Mouse (Mus musculus): Measurements from ENCODE around the gene Txndc9. TPM values are rescaled to one million over a fixed set of nuclear protein-coding genes. Genes with fewer than 3 reads are reported as not detected.

The Txndc9 gene
- total and polyA plus RNA-seq, 3 experiments: 65.5 to 102 (median 74.6) TPM

- no peak for DNase-seq (ENCODE audit: low read depth, low spot score)
- TF ChIP-seq GABPA (IDR thresholded peaks at IDR 0.05; ENCODE audit: low read depth, low read length) (no peak), ZNF384 (IDR thresholded peaks at IDR 0.05; ENCODE audit: low read depth, low read length) (no peak), MAX (IDR thresholded peaks at IDR 0.05; ENCODE audit: low read length) (no peak), USF1 (IDR thresholded peaks at IDR 0.05; ENCODE audit: low read depth, low read length) (no peak), TBP (IDR thresholded peaks at IDR 0.05; ENCODE audit: low read depth, low read length) (no peak), MYC (IDR thresholded peaks at IDR 0.05; ENCODE audit: low read depth, low read length) (no peak), SMC3 (IDR thresholded peaks at IDR 0.05; ENCODE audit: low read depth, low read length) (no peak), MAZ (IDR thresholded peaks at IDR 0.05; ENCODE audit: low read depth, low read length) (no peak), NELFE (IDR thresholded peaks at IDR 0.05; ENCODE audit: low read depth, low read length) (no peak), SIN3A (IDR thresholded peaks at IDR 0.05; ENCODE audit: low read length) (no peak), CHD2 (IDR thresholded peaks at IDR 0.05; ENCODE audit: low read length) (no peak), CHD1 (IDR thresholded peaks at IDR 0.05; ENCODE audit: low read depth, low read length) (no peak), UBTF (IDR thresholded peaks at IDR 0.05; ENCODE audit: borderline replicate concordance, insufficient read depth, low read depth, low read length) (no peak), POLR2AphosphoS2 (IDR thresholded peaks at IDR 0.05; ENCODE audit: low read length) (no peak), HCFC1 (IDR thresholded peaks at IDR 0.05; ENCODE audit: low read depth, low read length) (no peak), NRF1 (IDR thresholded peaks at IDR 0.05; ENCODE audit: insufficient read depth, low read depth, low read length, poor library complexity, severe bottlenecking) (no peak), MYB (IDR thresholded peaks at IDR 0.05; ENCODE audit: low read depth, low read length) (no peak), MXI1 (IDR thresholded peaks at IDR 0.05; ENCODE audit: low read depth, low read length) (no peak), POLR2A (IDR thresholded peaks at IDR 0.05; ENCODE audit: control insufficient read depth in 1 of 2, insufficient read depth in 1 of 2, low read depth in 1 of 2, low read length in 2 of 2, poor library complexity in 1 of 2) (no peak), ZMIZ1 (IDR thresholded peaks at IDR 0.05; ENCODE audit: low read depth, low read length) (no peak)
- Histone ChIP-seq H3K4me3 (ENCODE audit: control insufficient read depth in 1 of 2, insufficient read depth in 1 of 2, low read depth in 2 of 2, low read length in 2 of 2) (no peak overlapping the region), H3K9ac (ENCODE audit: control insufficient read depth, low read depth, low read length, poor library complexity, severe bottlenecking) (no peak overlapping the region), H3K36me3 (ENCODE audit: control insufficient read depth in 1 of 2, insufficient read depth in 2 of 2, low read length in 2 of 2) (peaks cover 10 to 22% of the 10 kb centered on the region in 2 experiments), H3K27me3 (ENCODE audit: control insufficient read depth in 1 of 2, insufficient read depth in 2 of 2, low read length in 2 of 2) (no peaks in the 10 kb centered on the region), H3K27ac (ENCODE audit: control insufficient read depth, low read depth, low read length) (no peak overlapping the region), H3K79me2 (ENCODE audit: control insufficient read depth, insufficient read depth, low read length, poor library complexity) (no peaks in the 10 kb centered on the region; the same call in 1 of the 2 replicates), H3K9me3 (replicated peaks; ENCODE audit: insufficient read depth, low read length) (no peaks in the 10 kb centered on the region), H3K4me1 (ENCODE audit: control insufficient read depth in 1 of 2, insufficient read depth in 2 of 2, low read length in 2 of 2) (no peaks in the 10 kb centered on the region; a peak in 1 of 4 replicates)
These were observed 29.6 kb upstream of the Txndc9 start for GRCm38 (mm10) chr1:38027301-38027700.

GRCm38 (mm10) chr1:38014551-38015203 lies 17.0 kb upstream of the Txndc9 start:
- Histone ChIP-seq H3K4me1 (ENCODE audit: control insufficient read depth in 1 of 2, insufficient read depth in 2 of 2, low read length in 2 of 2) (peaks cover 26 to 36% of the 10 kb centered on the region in 2 experiments), H3K36me3 (ENCODE audit: control insufficient read depth in 1 of 2, insufficient read depth in 2 of 2, low read length in 2 of 2) (peaks cover 12 to 45% of the 10 kb centered on the region in 2 experiments), H3K9ac (ENCODE audit: control insufficient read depth, low read depth, low read length, poor library complexity, severe bottlenecking) (no peak overlapping the region), H3K27me3 (ENCODE audit: control insufficient read depth in 1 of 2, insufficient read depth in 2 of 2, low read length in 2 of 2) (no peaks in the 10 kb centered on the region), H3K9me3 (replicated peaks; ENCODE audit: insufficient read depth, low read length) (no peaks in the 10 kb centered on the region), H3K27ac (ENCODE audit: control insufficient read depth, low read depth, low read length) (no peak overlapping the region), H3K4me3 (ENCODE audit: control insufficient read depth in 1 of 2, insufficient read depth in 1 of 2, low read depth in 2 of 2, low read length in 2 of 2) (no peak overlapping the region), H3K79me2 (ENCODE audit: control insufficient read depth, insufficient read depth, low read length, poor library complexity) (peaks cover 50% of the 10 kb centered on the region)
- peak; percentile 40 for DNase-seq (ENCODE audit: low read depth, low spot score)
- TF ChIP-seq TBP (IDR thresholded peaks at IDR 0.05; ENCODE audit: low read depth, low read length) (no peak), SMC3 (IDR thresholded peaks at IDR 0.05; ENCODE audit: low read depth, low read length) (no peak), HCFC1 (IDR thresholded peaks at IDR 0.05; ENCODE audit: low read depth, low read length) (no peak), MYB (IDR thresholded peaks at IDR 0.05; ENCODE audit: low read depth, low read length) (no peak), ZC3H11A (IDR thresholded peaks at IDR 0.05; ENCODE audit: low read depth, low read length) (no peak), ETS1 (IDR thresholded peaks at IDR 0.05; ENCODE audit: low read depth, low read length) (no peak), MAFK (IDR thresholded peaks at IDR 0.05; ENCODE audit: borderline replicate concordance, low read depth, low read length) (no peak), JUND (IDR thresholded peaks at IDR 0.05; ENCODE audit: low read depth, low read length) (no peak), USF2 (IDR thresholded peaks at IDR 0.05; ENCODE audit: borderline replicate concordance in 1 of 2, insufficient read depth in 1 of 2, low read depth in 1 of 2, low read length in 2 of 2) (no peak), ZMIZ1 (IDR thresholded peaks at IDR 0.05; ENCODE audit: low read depth, low read length) (no peak), NELFE (IDR thresholded peaks at IDR 0.05; ENCODE audit: low read depth, low read length) (no peak), TAL1 (IDR thresholded peaks at IDR 0.05; ENCODE audit: low read length) (peak; percentile 44), CHD1 (IDR thresholded peaks at IDR 0.05; ENCODE audit: low read depth, low read length) (no peak), TCF12 (IDR thresholded peaks at IDR 0.05; ENCODE audit: low read depth, low read length) (no peak), RCOR1 (IDR thresholded peaks at IDR 0.05; ENCODE audit: low read depth, low read length) (no peak), EP300 (IDR thresholded peaks at IDR 0.05; ENCODE audit: low read depth in 1 of 2, low read length in 2 of 2) (peak; percentile 28 to 51; a peak in 1 of 4 replicates), NRF1 (IDR thresholded peaks at IDR 0.05; ENCODE audit: insufficient read depth, low read depth, low read length, poor library complexity, severe bottlenecking) (no peak), CHD2 (IDR thresholded peaks at IDR 0.05; ENCODE audit: low read length) (no peak), E2F4 (IDR thresholded peaks at IDR 0.05; ENCODE audit: borderline replicate concordance, low read depth, low read length) (no peak)

Measured in MEL (cell line).